Mouse (Mus musculus): Measurements from ENCODE around the gene Vmn2r53. TPM values are rescaled to one million over a fixed set of nuclear protein-coding genes. Genes with fewer than 3 reads are reported as not detected.

Vmn2r53 gene
- under 1 TPM; 0.02 to 0.11 TPM for polyA plus RNA-seq (2017; shearing (Covaris generic))

GRCm38 (mm10) chr7:12608688-12609087 lies at the start of gene Vmn2r53:
TSS of gene Vmn2r53 (minus strand) at chr7:12608788.

GRCm38 (mm10) chr7:12640219-12640618 lies 31.6 kb upstream of the Vmn2r53 start, which contains the start of gene Vmn2r54:
TSS of gene Vmn2r54 (minus strand) at chr7:12640319.

Other genes starting within 250 kb of the Vmn2r53 start
- gene Vmn1r84, start 239.5 kb downstream of the Vmn2r53 start, polyA plus RNA-seq (2017; shearing (Covaris generic)), result under 1 TPM in 1 of 2 experiments, not detected in 1; 0.39 TPM
- gene Zfp551, start 186.0 kb downstream of the Vmn2r53 start, polyA plus RNA-seq (2017; shearing (Covaris generic)), result 1 to 10 TPM; 1.7 to 2.3 TPM
- 1 to 10 TPM; 7.2 to 8.5 TPM for gene Zfp606, start 130.5 kb downstream of the Vmn2r53 start, polyA plus RNA-seq (2017; shearing (Covaris generic))
- gene 2900092C05Rik, start 96.3 kb downstream of the Vmn2r53 start, polyA plus RNA-seq (2017; shearing (Covaris generic)), result not detected
- not detected for gene Vmn2r54, start 31.5 kb upstream of the Vmn2r53 start, polyA plus RNA-seq (2017; shearing (Covaris generic))
- gene Vmn2r55, start 76.2 kb upstream of the Vmn2r53 start, polyA plus RNA-seq (2017; shearing (Covaris generic)), result not detected
- gene Vmn2r56, start 126.2 kb upstream of the Vmn2r53 start, polyA plus RNA-seq (2017; shearing (Covaris generic)), result under 1 TPM in 1 of 2 experiments, not detected in 1; 0.14 TPM
- gene Zscan18, start 194.8 kb upstream of the Vmn2r53 start, polyA plus RNA-seq (2017; shearing (Covaris generic)), result 1 to 10 TPM in 1 of 2 experiments, under 1 TPM in 1; 0.31 to 1.8 TPM
- 10 to 100 TPM; 13.2 to 14.9 TPM for gene Zfp329, start 210.1 kb upstream of the Vmn2r53 start, polyA plus RNA-seq (2017; shearing (Covaris generic))
- gene Zfp110, start 226.0 kb upstream of the Vmn2r53 start, polyA plus RNA-seq (2017; shearing (Covaris generic)), result 10 to 100 TPM; 47.8 to 63.7 TPM